Mouse (Mus musculus) telencephalon, adult 2 months (tissue): ENCODE results near the gene Ccnl1.

ENCODE experiments used
- DNase-seq: peaks from one replicate; pipeline ENCODE4 v3.0.0-alpha.2; 2011; ENCODE audit warnings: low read depth, low spot score

The Ccnl1 gene

GRCm38 (mm10) chr3:65959416-65960001 lies 1.5 kb upstream of the Ccnl1 start:
- DNase-seq: no peak

GRCm38 (mm10) chr3:65958840-65959185 lies 764 bp upstream of the Ccnl1 start:
- DNase-seq: no peak

GRCm38 (mm10) chr3:65957271-65958101 lies 563 bp downstream of the Ccnl1 start:
- DNase-seq: no peak

GRCm38 (mm10) chr3:65954499-65955391 lies 3.3 kb downstream of the Ccnl1 start:
- DNase-seq: no peak

GRCm38 (mm10) chr3:65950831-65951365 lies 7.2 kb downstream of the Ccnl1 start:
- DNase-seq: no peak

- DNase-seq: no peak
Observed at GRCm38 (mm10) chr3:65950304-65950703, 7.7 kb downstream of the Ccnl1 start.

GRCm38 (mm10) chr3:65945277-65945932 lies 12.6 kb downstream of the Ccnl1 start:
- DNase-seq: no peak

GRCm38 (mm10) chr3:65944713-65945112 lies 13.3 kb downstream of the Ccnl1 start:
- no peak for DNase-seq

GRCm38 (mm10) chr3:65943453-65943852 lies 14.6 kb downstream of the Ccnl1 start:
- no peak for DNase-seq

- no peak for DNase-seq
Observed at GRCm38 (mm10) chr3:65941052-65941451, 17.0 kb downstream of the Ccnl1 start.

GRCm38 (mm10) chr3:65938211-65938610 lies 19.8 kb downstream of the Ccnl1 start:
- no peak for DNase-seq

GRCm38 (mm10) chr3:65936384-65936783 lies 21.7 kb downstream of the Ccnl1 start:
- DNase-seq: no peak

GRCm38 (mm10) chr3:65935153-65935552 lies 22.9 kb downstream of the Ccnl1 start:
- DNase-seq: no peak

GRCm38 (mm10) chr3:65933726-65934125 lies 24.3 kb downstream of the Ccnl1 start:
- DNase-seq: no peak

GRCm38 (mm10) chr3:65931542-65931941 lies 26.5 kb downstream of the Ccnl1 start:
- DNase-seq: no peak

GRCm38 (mm10) chr3:65930636-65931035 lies 27.4 kb downstream of the Ccnl1 start:
- DNase-seq: no peak

- peak; percentile 56 for DNase-seq
Observed at GRCm38 (mm10) chr3:65929821-65930633, 28.0 kb downstream of the Ccnl1 start.

- peak; percentile 53 for DNase-seq
Observed at GRCm38 (mm10) chr3:65929304-65929783, 28.7 kb downstream of the Ccnl1 start.

- DNase-seq: no peak
Observed at GRCm38 (mm10) chr3:65928614-65929272, 29.3 kb downstream of the Ccnl1 start.

GRCm38 (mm10) chr3:65927685-65928084 lies 30.4 kb downstream of the Ccnl1 start:
- no peak for DNase-seq
